Mouse (Mus musculus) naive thymus-derived CD4-positive, alpha-beta T cell, adult 5 months (primary cell): Measurements from ENCODE around the gene D10Wsu102e. TPM values are rescaled to one million over a fixed set of nuclear protein-coding genes. Genes with fewer than 3 reads are reported as not detected.

Experiments
- polyA plus RNA-seq: library from polyadenylated mRNA; unstranded; fragments of 100-300 nt; shearing (Covaris generic); gene quantifications from one replicate; pipeline ENCODE4 v1.2.1, GENCODE M21; 2017

The D10Wsu102e gene
- polyA plus RNA-seq = 0.75 TPM

GRCm38 (mm10) chr10:83359956-83360355 lies at the start of gene D10Wsu102e:
TSS of gene D10Wsu102e (plus strand) at chr10:83360221.

GRCm38 (mm10) chr10:83337159-83337951 lies 22.7 kb upstream of the D10Wsu102e start, which contains the start of gene Slc41a2:
TSS of gene Slc41a2 (minus strand) at chr10:83337882.

GRCm38 (mm10) chr10:83533910-83534283 lies 173.9 kb downstream of the D10Wsu102e start, which contains the start of gene Aldh1l2:
TSS of gene Aldh1l2 (minus strand) at chr10:83534140.

Other genes starting within 250 kb of the D10Wsu102e start
- not detected for gene Slc41a2, start 22.3 kb upstream of the D10Wsu102e start, polyA plus RNA-seq
- 0.42 TPM for gene Aldh1l2, start 173.9 kb downstream of the D10Wsu102e start, polyA plus RNA-seq
- 58.4 TPM for gene Washc4, start 183.5 kb downstream of the D10Wsu102e start, polyA plus RNA-seq